Mouse (Mus musculus): ENCODE results near the gene Meis3.

DNA sequence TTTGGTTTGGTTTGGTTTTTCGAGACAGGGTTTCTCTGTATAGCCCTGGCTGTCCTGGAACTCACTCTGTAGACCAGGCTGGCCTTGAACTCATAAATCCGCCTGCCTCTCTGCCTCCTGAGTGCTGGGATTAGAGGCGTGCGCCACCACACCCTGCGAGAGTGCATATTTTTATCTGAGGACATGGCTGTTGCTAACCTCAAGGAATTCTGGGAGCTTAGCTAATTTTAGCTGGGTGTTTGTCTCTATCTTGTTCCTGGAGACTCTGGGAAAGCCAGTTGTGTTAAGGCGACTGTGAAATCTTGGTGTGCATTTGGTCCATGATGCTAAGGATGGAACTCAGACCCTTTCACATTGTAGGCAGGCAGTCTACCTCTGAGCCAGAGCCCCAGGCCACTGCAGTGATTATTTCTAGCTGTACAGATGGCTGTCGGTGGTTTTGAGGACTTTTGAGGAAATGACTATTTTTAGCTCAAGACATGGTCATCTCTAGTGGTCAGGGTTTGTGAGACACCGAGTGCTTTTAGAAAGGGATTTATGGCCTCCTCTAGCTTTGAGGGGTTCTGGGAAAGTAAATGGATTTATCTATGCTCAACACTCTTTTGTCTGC is 18.7 kb upstream of the Meis3 start:
- TF ChIP-seq POLR2A (IDR thresholded peaks at IDR 0.05; ENCODE audit: insufficient read depth, low read depth, low read length) (no peak), CTCF (IDR thresholded peaks at IDR 0.05) (no peak)

Measured in heart, adult 2 months (tissue).